ENCODE assay signal across 8 mouse cellular contexts in the genomic region with DNA sequence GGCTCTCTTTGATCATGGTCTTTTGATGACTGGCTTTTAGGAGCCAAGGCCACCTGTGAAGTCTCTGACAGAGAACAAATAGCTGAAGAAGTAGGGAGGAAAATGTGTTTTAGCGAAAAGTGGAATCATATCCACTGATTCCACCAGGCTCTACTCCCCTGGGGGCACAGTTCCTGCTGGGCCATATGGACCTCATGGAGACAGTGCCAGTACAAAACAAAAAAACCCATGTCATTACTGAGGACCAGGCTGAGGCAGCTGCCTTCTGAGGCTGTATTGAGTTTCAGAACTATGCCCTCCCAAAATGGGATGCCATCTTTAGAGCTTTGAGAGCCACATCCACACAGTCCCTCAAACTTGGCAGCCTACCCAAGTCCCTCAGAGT.
DNase-seq lines count a peak whose midpoint lies in the region; ATAC-seq and TF ChIP-seq lines count a peak whose summit lies in the region.

No protein-coding gene starts in this region.

- 0 out of 2 replicates have a peak, but pooled peaks cover 2% of the 10 kb centered on the region for H3K4me1 ChIP-seq in liver, embryonic 12.5 days
- H3K4me1 ChIP-seq in liver, postnatal 0 days (ENCODE audit: insufficient read depth), result no peaks in the 10 kb centered on the region
- peaks cover 8% of the 10 kb centered on the region for H3K4me1 ChIP-seq in hindbrain, embryonic 16.5 days (ENCODE audit: control insufficient read depth, insufficient read depth, low read depth, low read length)
- peaks cover 13% of the 10 kb centered on the region for H3K4me1 ChIP-seq in midbrain, embryonic 16.5 days (ENCODE audit: control insufficient read depth, insufficient read depth, low read length)

- no peaks in the 10 kb centered on the region for H3K9me3 ChIP-seq in liver, embryonic 12.5 days (replicated peaks)
- H3K9me3 ChIP-seq in liver, postnatal 0 days (ENCODE audit: low read length), result no peaks in the 10 kb centered on the region
- no peaks in the 10 kb centered on the region for H3K9me3 ChIP-seq in hindbrain, embryonic 16.5 days (ENCODE audit: control insufficient read depth, low read length)
- no peaks in the 10 kb centered on the region for H3K9me3 ChIP-seq in midbrain, embryonic 16.5 days (replicated peaks; ENCODE audit: control insufficient read depth, low read length, poor library complexity, severe bottlenecking)

- no peaks in the 10 kb centered on the region for H3K27me3 ChIP-seq in liver, embryonic 12.5 days (replicated peaks)
- no peaks in the 10 kb centered on the region for H3K27me3 ChIP-seq in liver, postnatal 0 days (ENCODE audit: insufficient read depth, low read length)
- H3K27me3 ChIP-seq in hindbrain, embryonic 16.5 days (replicated peaks; ENCODE audit: control insufficient read depth, insufficient read depth, low read length), result no peaks in the 10 kb centered on the region
- H3K27me3 ChIP-seq in midbrain, embryonic 16.5 days (ENCODE audit: control insufficient read depth, insufficient read depth, low read depth, low read length), result no peaks in the 10 kb centered on the region

- TF ChIP-seq CTCF in liver, postnatal 0 days (IDR thresholded peaks at IDR 0.05; ENCODE audit: low read depth), result no peak

- 37% methylated on average over 1 of the region's 1 CpGs for WGBS in liver, embryonic 12.5 days (ENCODE audit: insufficient replicate concordance)
- WGBS in liver, postnatal 0 days (ENCODE audit: insufficient replicate concordance), result 30% methylated on average over 1 of the region's 1 CpGs
- 10% methylated on average over 1 of the region's 1 CpGs for WGBS in hindbrain, embryonic 16.5 days
- 4% methylated on average over 1 of the region's 1 CpGs for WGBS in midbrain, embryonic 16.5 days

- no peak for ATAC-seq in liver, embryonic 12.5 days
- ATAC-seq in liver, postnatal 0 days, result no peak
- ATAC-seq in hindbrain, embryonic 16.5 days, result 0 out of 2 replicates have a peak, but pooled peaks have one; percentile 17
- peak; percentile 39; the same call in 1 of the 2 replicates for ATAC-seq in midbrain, embryonic 16.5 days

- no peak overlapping the region for H3K9ac ChIP-seq in liver, embryonic 12.5 days
- no peak overlapping the region for H3K9ac ChIP-seq in liver, postnatal 0 days (replicated peaks)
- no peak overlapping the region; the same call in 1 of the 2 replicates for H3K9ac ChIP-seq in hindbrain, embryonic 16.5 days (ENCODE audit: low read depth, low read length)
- no peak overlapping the region for H3K9ac ChIP-seq in midbrain, embryonic 16.5 days (ENCODE audit: low read depth, low read length)

- H3K4me2 ChIP-seq in liver, embryonic 12.5 days, result 0 out of 2 replicates have a peak overlapping the region, but pooled peaks have one; percentile 9
- no peak overlapping the region for H3K4me2 ChIP-seq in liver, postnatal 0 days (ENCODE audit: low read depth, low read length)
- H3K4me2 ChIP-seq in hindbrain, embryonic 16.5 days (ENCODE audit: low read length), result peak overlapping the region; percentile 35; the same call in 1 of the 2 replicates
- H3K4me2 ChIP-seq in midbrain, embryonic 16.5 days (ENCODE audit: low read length), result peak overlapping the region; percentile 36

- intact Hi-C loops in left cerebral cortex, postnatal 36 days (cut with DNase I), result no loop called here

- H3K27ac ChIP-seq in liver, embryonic 12.5 days, result no peak overlapping the region
- H3K27ac ChIP-seq in liver, postnatal 0 days (ENCODE audit: low read depth), result no peak overlapping the region
- H3K27ac ChIP-seq in hindbrain, embryonic 16.5 days (ENCODE audit: low read depth, low read length), result no peak overlapping the region
- no peak overlapping the region for H3K27ac ChIP-seq in midbrain, embryonic 16.5 days (ENCODE audit: low read length)

- no peak overlapping the region for H3K4me3 ChIP-seq in liver, embryonic 12.5 days
- no peak overlapping the region for H3K4me3 ChIP-seq in liver, postnatal 0 days (ENCODE audit: low read depth, low read length)
- no peak overlapping the region for H3K4me3 ChIP-seq in hindbrain, embryonic 16.5 days (ENCODE audit: low read length)
- peak overlapping the region; percentile 7; the same call in 1 of the 2 replicates for H3K4me3 ChIP-seq in midbrain, embryonic 16.5 days (ENCODE audit: low read depth, low read length)

- no peak for TF ChIP-seq EP300 in liver, postnatal 0 days (IDR thresholded peaks at IDR 0.05; ENCODE audit: low read depth)

- DNase-seq in adrenal gland, adult 2 months, result peak; percentile 24
- no peak for DNase-seq in adrenal gland, postnatal 10 days
- no peak for DNase-seq in liver, postnatal 0 days
- DNase-seq in cerebellum, adult 8-10 months, result no peak
- no peak for DNase-seq in left cerebral cortex, postnatal 36 days (ENCODE audit: low spot score in 2 of 2)

- H3K36me3 ChIP-seq in liver, embryonic 12.5 days, result no peaks in the 10 kb centered on the region
- no peaks in the 10 kb centered on the region for H3K36me3 ChIP-seq in liver, postnatal 0 days (replicated peaks; ENCODE audit: insufficient read depth, low read length)
- no peaks in the 10 kb centered on the region for H3K36me3 ChIP-seq in hindbrain, embryonic 16.5 days (ENCODE audit: control insufficient read depth, insufficient read depth, low read length)
- no peaks in the 10 kb centered on the region for H3K36me3 ChIP-seq in midbrain, embryonic 16.5 days (ENCODE audit: control insufficient read depth, insufficient read depth, low read length)

Comparison
In these comparisons a context has a peak if more than half of its experiments do, and no peak if none do; other contexts are left out.
1. ATAC-seq: peak in hindbrain, embryonic 16.5 days (single experiment) and midbrain, embryonic 16.5 days (single experiment); none in liver, embryonic 12.5 days (single experiment) and liver, postnatal 0 days (single experiment).